Mouse (Mus musculus): ENCODE data around the gene Mrpl58. TPM values are rescaled to one million over a fixed set of nuclear protein-coding genes. Genes with fewer than 3 reads are reported as not detected.
"Not testable (repeated sequence)": the region's sequence is repeated elsewhere in the genome, so short reads cannot be mapped to it uniquely, and the experiment has no call there.

Mrpl58 gene
- total RNA-seq, 2 experiments from 2014 or later: 144 to 150 TPM

DNA sequence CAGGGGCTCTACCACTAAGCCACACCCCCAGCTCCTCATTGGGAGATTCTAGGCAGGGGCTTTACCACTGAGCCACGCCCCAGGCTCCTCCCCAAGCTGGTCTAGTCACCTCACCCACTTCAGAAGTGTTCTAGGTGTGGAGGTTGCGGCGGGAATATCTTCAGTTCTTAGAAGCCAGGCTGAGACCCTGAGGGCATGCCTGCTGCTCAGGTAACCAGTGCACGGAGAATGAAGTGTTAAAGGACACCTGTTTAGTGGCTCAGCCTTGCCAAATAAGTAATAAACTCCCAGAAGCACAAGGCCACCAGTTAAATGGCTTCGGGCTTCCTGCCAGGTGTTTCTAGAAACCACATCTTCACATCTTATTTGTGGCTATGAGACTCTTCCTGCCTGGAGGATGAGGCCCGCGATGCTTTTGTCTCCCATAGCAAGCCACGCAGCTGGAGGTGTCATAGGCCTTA lies 48.3 kb downstream of the Mrpl58 start:
- intact Hi-C loops (cut with DNase I): no loop called here
- DNase-seq: no peak

DNA sequence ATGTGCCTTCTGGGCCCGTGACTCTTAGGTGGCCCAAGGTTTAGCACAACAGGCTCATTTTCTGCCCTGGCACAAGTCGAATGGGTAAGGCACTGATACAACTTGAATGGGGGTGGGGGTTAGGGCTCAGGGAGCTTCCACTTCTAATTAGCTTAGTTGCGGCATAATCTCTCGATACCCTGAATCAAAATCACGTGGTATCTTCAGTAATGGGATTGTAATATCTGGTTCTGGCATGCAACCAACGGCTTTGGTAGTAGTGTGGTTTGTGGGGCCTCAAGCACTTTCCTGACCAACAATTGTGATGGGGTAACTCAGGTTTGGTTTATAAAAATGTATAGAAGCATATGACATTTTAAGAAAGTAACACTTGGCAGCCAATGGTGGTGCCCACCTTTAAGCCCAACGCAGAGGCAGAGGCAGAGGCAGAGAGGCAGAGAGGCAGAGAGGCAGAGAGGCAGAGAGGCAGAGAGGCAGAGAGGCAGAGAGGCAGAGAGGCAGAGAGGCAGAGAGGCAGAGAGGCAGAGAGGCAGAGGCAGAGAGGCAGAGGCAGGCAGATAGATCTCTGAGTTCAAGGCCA lies 48.8 kb downstream of the Mrpl58 start:
- intact Hi-C loops (cut with DNase I): no loop called here
- no peak for DNase-seq

DNA sequence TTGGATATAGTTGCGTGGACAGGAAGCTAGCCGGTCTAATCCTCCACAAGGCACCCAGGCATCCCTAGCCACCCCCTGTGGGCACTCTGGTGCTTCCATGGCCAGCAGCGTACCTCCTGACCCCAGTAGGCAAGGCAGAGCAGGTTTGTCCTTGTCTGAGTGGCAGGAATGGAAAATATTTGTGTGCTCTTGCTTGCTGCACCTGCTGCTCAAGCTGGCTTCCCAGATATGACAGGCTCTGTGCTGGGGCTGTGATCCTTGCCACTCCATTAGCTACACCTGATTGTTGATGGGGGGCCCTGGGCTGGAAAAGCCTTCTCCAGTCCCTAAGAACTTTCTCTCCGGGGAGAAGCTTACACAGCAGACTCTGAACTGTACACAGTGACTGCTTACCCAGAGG lies 49.8 kb downstream of the Mrpl58 start:
- intact Hi-C loops (cut with DNase I): no loop called here
- no peak for DNase-seq

DNA sequence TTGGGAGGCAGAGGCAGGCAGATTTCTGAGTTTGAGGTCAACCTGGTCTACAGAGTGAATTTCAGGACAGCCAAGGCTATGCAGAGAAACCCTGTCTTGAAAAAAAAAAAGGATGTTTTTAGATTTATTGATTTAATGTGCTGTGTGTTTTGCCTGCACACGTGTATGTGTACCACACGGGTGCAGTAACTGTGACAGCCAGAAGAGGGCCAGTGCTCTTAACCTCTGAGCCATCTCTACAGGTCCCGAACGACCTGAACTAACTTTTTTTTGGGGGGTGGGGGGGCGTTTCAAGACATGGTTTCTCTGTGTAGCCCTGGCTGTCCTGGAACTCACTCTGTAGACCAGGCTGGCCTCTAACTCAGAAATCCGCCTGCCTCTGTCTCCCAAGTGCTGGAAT lies 51.3 kb downstream of the Mrpl58 start:
- intact Hi-C loops (cut with DNase I); DNase-seq: not testable (repeated sequence)

DNA sequence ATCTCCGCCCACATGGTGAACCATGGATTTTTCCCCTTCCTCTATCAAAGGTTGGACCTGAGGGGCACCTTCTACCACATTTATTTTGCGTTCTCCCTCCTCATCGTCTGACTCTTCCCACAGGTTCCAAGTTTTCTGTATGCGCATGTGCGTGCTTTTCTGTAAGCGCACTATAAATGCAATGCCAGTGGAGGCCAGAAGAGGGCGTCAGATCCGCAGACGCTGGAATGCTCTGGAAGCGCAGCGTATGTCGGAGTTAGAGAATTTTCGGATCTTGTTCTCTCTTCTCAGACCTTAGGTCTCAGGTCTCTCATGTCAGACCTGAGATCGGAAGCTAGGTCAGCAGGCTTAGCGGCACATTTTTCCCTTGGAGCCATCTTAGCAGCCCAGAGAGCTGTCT lies 52.1 kb downstream of the Mrpl58 start:
- DNase-seq: no peak
- intact Hi-C loops (cut with DNase I): no loop called here

DNA sequence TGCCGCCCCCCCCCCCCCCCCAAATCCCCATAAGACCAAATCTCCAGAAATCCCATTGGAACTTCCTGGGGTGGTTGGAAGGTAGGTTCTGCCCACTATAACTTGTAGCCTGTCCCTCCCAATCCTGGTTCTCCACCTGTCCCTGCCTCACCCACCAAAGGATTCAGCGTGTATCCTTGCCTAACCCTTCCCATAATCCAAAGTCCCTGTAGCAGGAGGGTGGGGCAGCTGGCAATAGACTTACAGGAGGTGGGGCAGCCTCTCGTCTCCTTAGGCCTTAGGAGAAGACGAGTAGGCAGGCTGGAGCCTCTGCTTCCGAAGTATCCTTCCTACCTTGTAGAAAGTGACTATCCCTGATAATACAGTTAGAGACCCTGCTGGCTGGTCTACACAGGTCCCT lies 52.6 kb downstream of the Mrpl58 start:
- intact Hi-C loops (cut with DNase I): no loop called here
- no peak for DNase-seq

DNA sequence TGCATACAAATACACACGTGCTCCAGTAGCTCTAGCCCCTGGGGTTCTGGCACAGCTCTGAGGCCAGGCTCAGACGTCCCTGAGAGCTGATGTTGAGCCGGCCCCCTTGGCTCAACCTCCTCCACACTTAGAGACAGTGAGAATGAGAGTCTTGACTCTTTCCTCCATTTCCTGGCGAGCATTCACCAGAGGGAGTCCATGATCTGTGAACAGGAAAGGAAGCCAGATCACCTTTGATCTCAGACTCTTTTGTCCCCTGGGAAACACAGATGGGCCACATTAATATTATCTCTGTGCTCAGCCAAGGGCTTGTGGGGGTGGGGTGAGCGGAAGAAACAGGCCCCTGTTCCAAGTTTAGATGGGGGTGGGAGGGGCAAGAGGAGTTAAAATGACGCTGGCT lies 53.9 kb downstream of the Mrpl58 start:
- DNase-seq: peak in 1 of 2 experiments; percentile 34
- intact Hi-C loops (cut with DNase I): no loop called here

DNA sequence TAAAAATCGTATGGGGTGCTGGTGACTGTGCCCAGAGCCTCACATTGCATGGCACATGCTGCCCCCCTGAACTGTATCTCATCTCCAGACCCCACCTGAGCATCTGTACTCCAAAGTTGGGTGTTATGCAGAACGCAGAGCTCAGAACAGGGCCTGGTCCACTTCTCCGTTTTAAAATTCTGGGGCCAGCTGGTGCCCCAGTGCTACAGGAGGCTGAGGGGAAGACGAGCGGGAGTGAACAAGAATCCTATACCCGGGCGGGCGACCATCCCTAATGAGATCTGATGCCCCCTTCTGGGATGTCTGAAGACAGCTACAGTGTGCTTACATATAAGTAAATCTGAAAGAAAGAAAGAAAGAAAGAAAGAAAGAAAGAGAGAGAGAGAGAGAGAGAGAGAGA lies 57.4 kb downstream of the Mrpl58 start:
- DNase-seq: no peak
- intact Hi-C loops (cut with DNase I): no loop called here

DNA sequence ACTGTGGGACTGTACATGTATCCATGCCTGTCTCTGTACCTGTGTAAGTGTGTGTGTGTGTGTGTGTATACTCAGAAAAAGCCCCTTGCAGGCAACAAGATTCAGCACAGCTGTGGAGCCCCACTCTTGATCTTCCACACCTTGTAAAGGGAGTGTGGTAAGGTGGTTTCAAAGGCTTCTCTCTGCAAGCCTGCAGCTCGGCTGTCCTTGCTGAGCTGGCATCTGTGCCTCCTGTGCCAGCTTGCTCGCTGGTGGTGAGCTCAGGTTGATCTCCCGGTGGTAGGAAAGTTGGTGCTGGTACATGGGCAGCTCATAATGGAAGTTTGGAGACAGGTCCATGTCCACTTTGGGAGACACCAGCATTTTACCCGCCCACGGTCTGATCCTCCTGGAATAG lies 58.3 kb downstream of the Mrpl58 start:
- intact Hi-C loops (cut with DNase I): no loop called here
- DNase-seq: no peak

Small RNA genes within 50 kb of the gene (microRNA-seq; reads per million reads assigned to microRNA genes)
- 0.35 to 0.47 reads per million in 2 experiments for gene Mir3968

Other genes starting within 250 kb of the Mrpl58 start
- gene Slc9a3r1, start 240.4 kb upstream of the Mrpl58 start, total RNA-seq (2021): 10 to 100 TPM; 11.9 to 17.4 TPM
- 10 to 100 TPM; 10.9 TPM for gene Tmem104, start 216.3 kb upstream of the Mrpl58 start, total RNA-seq (2021)
- 10 to 100 TPM; 14.8 to 19.9 TPM for gene Nat9, start 215.9 kb upstream of the Mrpl58 start, total RNA-seq (2021)
- gene Grin2c, start 136.5 kb upstream of the Mrpl58 start, total RNA-seq (2021): not detected
- gene Fdxr, start 126.7 kb upstream of the Mrpl58 start, total RNA-seq (2021): 1 to 10 TPM; 7.7 to 9.1 TPM
- gene Fads6, start 106.1 kb upstream of the Mrpl58 start, total RNA-seq (2021): 1 to 10 TPM in 1 of 2 experiments, under 1 TPM in 1; 0.89 to 1.2 TPM
- not detected for gene Otop2, start 96.6 kb upstream of the Mrpl58 start, total RNA-seq (2021)
- gene Ush1g, start 81.7 kb upstream of the Mrpl58 start, total RNA-seq (2021): under 1 TPM; 0.07 to 0.12 TPM
- gene Otop3, start 69.0 kb upstream of the Mrpl58 start, total RNA-seq (2021): not detected
- 1 to 10 TPM; 6.9 to 7.1 TPM for gene Hid1, start 36.0 kb upstream of the Mrpl58 start, total RNA-seq (2021)
- gene Cdr2l, start 21.8 kb upstream of the Mrpl58 start, total RNA-seq (2021): 10 to 100 TPM; 13.9 to 16.8 TPM
- gene Atp5h, start 16.2 kb downstream of the Mrpl58 start, total RNA-seq (2021): 1,000 to 10,000 TPM; 1,980 to 2,006 TPM
- 10 to 100 TPM; 22.7 to 26.7 TPM for gene Kctd2, start 16.4 kb downstream of the Mrpl58 start, total RNA-seq (2021)
- not detected for gene Trim80, start 36.8 kb downstream of the Mrpl58 start, total RNA-seq (2021)
- under 1 TPM; 0.15 to 0.57 TPM for gene Slc16a5, start 58.7 kb downstream of the Mrpl58 start, total RNA-seq (2021)
- 1 to 10 TPM; 2.3 to 2.6 TPM for gene Armc7, start 71.9 kb downstream of the Mrpl58 start, total RNA-seq (2021)
- 10 to 100 TPM; 24.6 to 26.7 TPM for gene Nt5c, start 88.1 kb downstream of the Mrpl58 start, total RNA-seq (2021)
- gene Jpt1, start 110.6 kb downstream of the Mrpl58 start, total RNA-seq (2021): 100 to 1,000 TPM; 338 to 393 TPM
- gene Sumo2, start 132.5 kb downstream of the Mrpl58 start, total RNA-seq (2021): 100 to 1,000 TPM; 217 to 251 TPM
- gene Nup85, start 160.7 kb downstream of the Mrpl58 start, total RNA-seq (2021): 10 to 100 TPM; 27.0 to 28.1 TPM
- 10 to 100 TPM; 60.2 to 72.5 TPM for gene Mrps7, start 200.2 kb downstream of the Mrpl58 start, total RNA-seq (2021)
- 10 to 100 TPM; 17.9 to 21.0 TPM for gene Gga3, start 200.3 kb downstream of the Mrpl58 start, total RNA-seq (2021)
- gene Mif4gd, start 209.2 kb downstream of the Mrpl58 start, total RNA-seq (2021): 10 to 100 TPM; 37.6 to 38.8 TPM
- gene Slc25a19, start 224.5 kb downstream of the Mrpl58 start, total RNA-seq (2021): 10 to 100 TPM; 40.3 to 41.1 TPM

All from heart, postnatal 10 days (tissue).